Mouse (Mus musculus): ENCODE results near the gene Gramd4.

GRCm38 (mm10) chr15:86089991-86090529, 32.6 kb downstream of the Gramd4 start:
- TF ChIP-seq CTCF (IDR thresholded peaks at IDR 0.05; ENCODE audit: low read depth, low read length) (no peak), TAL1 (conservative IDR thresholded peaks at IDR 0.05; ENCODE audit: low read depth, low read length) (no peak), POLR2AphosphoS5 (IDR thresholded peaks at IDR 0.05; ENCODE audit: insufficient replicate concordance, low read depth, low read length) (no peak), GATA2 (IDR thresholded peaks at IDR 0.05; ENCODE audit: borderline replicate concordance, low read depth, low read length) (no peak), GATA1 (IDR thresholded peaks at IDR 0.05; ENCODE audit: borderline replicate concordance, low read length) (no peak)

All from G1E (cell line).